Comparison of ENCODE assay signal across 27 mouse cellular contexts in genomic region chr14:31680656-31681055, GRCm38 (mm10). TPM values are rescaled to one million over a fixed set of nuclear protein-coding genes. Genes with fewer than 3 reads are reported as not detected.
DNase-seq lines count a peak whose midpoint lies in the region; ATAC-seq and TF ChIP-seq lines count a peak whose summit lies in the region.
"Had no signal": no experiment of that assay in that cellular context is flagged by ENCODE, and none has a peak within 500 bp of the region (broad histone marks: within the 10 kb centered on the region; RNA-seq: fewer than 3 reads in every experiment).

No protein-coding gene starts in this region.

- H3K27me3 ChIP-seq in lung, embryonic 15.5 days: no peaks in the 10 kb centered on the region
- H3K27me3 ChIP-seq: embryonic facial prominence, embryonic 13.5 days; heart, embryonic 15.5 days; hindbrain, embryonic 12.5 days had no signal

- no peaks in the 10 kb centered on the region for H3K9me3 ChIP-seq in lung, embryonic 15.5 days
- H3K9me3 ChIP-seq: embryonic facial prominence, embryonic 13.5 days; forebrain, embryonic 10.5 days; G1E; heart, embryonic 15.5 days; hindbrain, embryonic 12.5 days had no signal

- no peak for TF ChIP-seq CTCF in bone marrow, adult 2 months (IDR thresholded peaks at IDR 0.05; ENCODE audit: control insufficient read depth, insufficient read depth, low read length)

- peaks cover 17% of the 10 kb centered on the region for H3K4me1 ChIP-seq in lung, embryonic 15.5 days
- H3K4me1 ChIP-seq in bone marrow, adult 2 months (ENCODE audit: control insufficient read depth, insufficient read depth, low read length): peaks cover 12% of the 10 kb centered on the region
- H3K4me1 ChIP-seq: hindbrain, embryonic 12.5 days had no signal

- no peak overlapping the region for H3K4me3 ChIP-seq in lung, embryonic 15.5 days
- no peak overlapping the region for H3K4me3 ChIP-seq in bone marrow, adult 2 months (replicated peaks; ENCODE audit: control insufficient read depth, low read depth, low read length)
- H3K4me3 ChIP-seq: embryonic facial prominence, embryonic 13.5 days; forebrain, embryonic 10.5 days; gastrocnemius, adult 2 months; heart, embryonic 15.5 days; hindbrain, embryonic 12.5 days had no signal

- 0 out of 2 replicates have a peak overlapping the region, but pooled peaks have one; percentile 74 for H3K27ac ChIP-seq in lung, embryonic 15.5 days
- peak overlapping the region; percentile 51; the same call in 1 of the 2 replicates for H3K27ac ChIP-seq in bone marrow, adult 2 months (ENCODE audit: control insufficient read depth, insufficient read depth, low read depth, low read length, poor library complexity)
- H3K27ac ChIP-seq: embryonic facial prominence, embryonic 13.5 days; forebrain, embryonic 10.5 days; gastrocnemius, adult 2 months; heart, embryonic 15.5 days; hindbrain, embryonic 12.5 days had no signal

- intact Hi-C loops in heart, postnatal 14 days (cut with DNase I): no loop called here
- intact Hi-C loops in heart, postnatal 25 days (cut with DNase I): no loop called here

- TF ChIP-seq POLR2A in bone marrow, adult 2 months (IDR thresholded peaks at IDR 0.05; ENCODE audit: borderline replicate concordance, control insufficient read depth, low read depth, low read length): no peak

- no peaks in the 10 kb centered on the region for H3K36me3 ChIP-seq in lung, embryonic 15.5 days
- H3K36me3 ChIP-seq: embryonic facial prominence, embryonic 13.5 days; forebrain, embryonic 10.5 days; G1E; heart, embryonic 15.5 days; hindbrain, embryonic 12.5 days had no signal

- no peak overlapping the region for H3K4me2 ChIP-seq in lung, embryonic 15.5 days
- H3K4me2 ChIP-seq: embryonic facial prominence, embryonic 13.5 days; heart, embryonic 11.5 days; heart, embryonic 15.5 days; hindbrain, embryonic 12.5 days had no signal

- no peak overlapping the region for H3K9ac ChIP-seq in lung, embryonic 15.5 days
- H3K9ac ChIP-seq: embryonic facial prominence, embryonic 13.5 days; heart, embryonic 15.5 days; hindbrain, embryonic 12.5 days had no signal

- WGBS in lung, embryonic 15.5 days: 96% methylated on average over 3 of the region's 3 CpGs
- WGBS in bone marrow, adult 2 months: 48% methylated on average over 3 of the region's 3 CpGs

- peak; percentile 82 for DNase-seq in heart, adult 11 months
- DNase-seq in heart, postnatal 14 days: no peak
- no peak for DNase-seq in lung, postnatal 10 days
- DNase-seq in 416B (ENCODE audit: low read depth): peak; percentile 55
- DNase-seq in natural killer cell, adult 2 months (ENCODE audit: low spot score in 2 of 2): no peak
- no peak for DNase-seq in heart, postnatal 25 days (ENCODE audit: low spot score)
- DNase-seq: adrenal gland, adult 8-10 months; adrenal gland, postnatal 36 days; cerebellum, adult 11 months; cerebellum, adult 8-10 months; cerebellum, postnatal 14 days; gastrocnemius, adult 2 months; gastrocnemius, postnatal 25 days; heart, postnatal 36 days had no signal

- no peak for ATAC-seq in lung, embryonic 15.5 days (ENCODE audit: borderline replicate concordance, extremely low read depth, low FRiP score, low TSS enrichment)
- ATAC-seq: forebrain, embryonic 14.5 days; hindbrain, embryonic 16.5 days had no signal

RNA-seq across cellular contexts. Expression of gene Hacl1, which starts 39.6 kb away (rescaled TPM):
- total RNA-seq in heart, postnatal 14 days (2021): 10 to 100 TPM in 1 of 2 experiments, 1 to 10 TPM in 1; 8.8 to 13.1 TPM
- polyA plus RNA-seq in lung, embryonic 15.5 days (2015; fragmentation: Nextera tagmentation; extraction: Ambion mirVana): 9.9 and 10.9 TPM in 2 replicates
- 11.8 and 19.6 TPM in 2 replicates for polyA plus RNA-seq in bone marrow, adult 2 months (2011; ENCODE audit: insufficient read depth, insufficient read length, low replicate concordance, missing spikeins)
- total RNA-seq in heart, postnatal 25 days (2021): 10 to 100 TPM in 1 of 2 experiments, 1 to 10 TPM in 1; 5.7 to 13.6 TPM

RNA-seq across cellular contexts. Expression of gene Btd, which starts 39.8 kb away (rescaled TPM):
- 10 to 100 TPM; 11.0 to 13.8 TPM for total RNA-seq in heart, postnatal 14 days (2021)
- 26.0 and 28.3 TPM in 2 replicates for polyA plus RNA-seq in lung, embryonic 15.5 days (2015; fragmentation: Nextera tagmentation; extraction: Ambion mirVana)
- 2.1 and 2.5 TPM in 2 replicates for polyA plus RNA-seq in bone marrow, adult 2 months (2011; ENCODE audit: insufficient read depth, insufficient read length, low replicate concordance, missing spikeins)
- total RNA-seq in heart, postnatal 25 days (2021): 10 to 100 TPM in 1 of 2 experiments, 1 to 10 TPM in 1; 9.1 to 10.4 TPM

RNA-seq across cellular contexts. Expression of gene Gm49387, which starts 40.0 kb away (rescaled TPM):
- 1 to 10 TPM in 1 of 2 experiments, under 1 TPM in 1; 0.85 to 1.2 TPM for total RNA-seq in heart, postnatal 14 days (2021)
- 2.5 and 2.8 TPM in 2 replicates for polyA plus RNA-seq in lung, embryonic 15.5 days (2015; fragmentation: Nextera tagmentation; extraction: Ambion mirVana)
- polyA plus RNA-seq in bone marrow, adult 2 months (2011; ENCODE audit: insufficient read depth, insufficient read length, low replicate concordance, missing spikeins): not detected in 2 replicates
- total RNA-seq in heart, postnatal 25 days (2021): 1 to 10 TPM in 1 of 2 experiments, under 1 TPM in 1; 0.47 to 1.5 TPM
- total RNA-seq: adrenal gland, adult 8-10 months; adrenal gland, postnatal 36 days; common myeloid progenitor, adult 5-6 weeks; G1E; granulocyte monocyte progenitor cell, adult 5-6 weeks had no signal
- polyA plus RNA-seq: brain, embryonic 14.5 days; forebrain, embryonic 14.5 days; G1E had no signal

Comparison
In these comparisons a context has a peak if more than half of its experiments do, and no peak if none do; other contexts are left out.
1. DNase-seq: peak in heart, adult 11 months (single experiment) and 416B (single experiment); none in heart, postnatal 14 days (0 of 2), lung, postnatal 10 days (single experiment), natural killer cell, adult 2 months (0 of 2) and heart, postnatal 25 days (single experiment).